Mouse (Mus musculus): ENCODE results near the gene Csf2rb2. TPM values are rescaled to one million over a fixed set of nuclear protein-coding genes. Genes with fewer than 3 reads are reported as not detected.
"Not testable (repeated sequence)": the region's sequence is repeated elsewhere in the genome, so short reads cannot be mapped to it uniquely, and the experiment has no call there.

The Csf2rb2 gene
- polyA plus RNA-seq (2015; fragmentation: Nextera tagmentation; extraction: Ambion mirVana) = 0.17 and 0.24 TPM in 2 replicates

DNA sequence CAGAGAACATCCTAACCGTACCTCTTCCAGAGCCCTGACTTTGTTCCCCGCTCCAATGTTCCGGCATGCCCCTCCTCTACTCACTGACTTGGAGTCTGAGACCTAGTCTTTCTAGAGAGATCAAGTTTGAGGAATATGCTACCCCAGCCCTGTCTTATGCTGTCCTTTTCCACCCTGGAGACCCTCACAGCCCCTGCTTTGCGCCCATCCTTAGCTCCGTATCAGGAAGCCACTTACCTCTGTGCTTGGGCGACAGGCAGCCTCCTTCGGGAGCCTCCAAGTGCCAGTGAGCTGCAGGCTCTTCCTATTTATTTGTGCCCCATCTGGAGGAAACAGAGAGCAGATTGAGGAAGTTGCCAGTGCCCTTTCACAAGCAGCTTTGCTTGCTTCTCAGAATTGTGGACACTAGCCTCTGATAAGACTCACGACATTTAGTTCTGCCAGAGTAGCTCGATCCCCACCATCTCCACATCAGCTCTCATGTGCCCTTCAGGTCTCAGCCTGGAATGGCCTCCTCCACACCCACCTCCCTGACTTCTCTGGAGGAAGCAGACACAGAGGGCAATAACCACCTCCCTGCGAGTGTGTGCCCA is at the start of gene Csf2rb2:
TSS of gene Csf2rb2 (minus strand) at position 381 of the 593 bp plus-strand sequence.
- Histone ChIP-seq H3K4me3 (ENCODE audit: low read depth, low read length) (no peak within 1 kb of the TSS), H3K9ac (ENCODE audit: low read length) (no peak within 1 kb of the TSS), H3K27ac (replicated peaks) (no peak within 1 kb of the TSS), H3K36me3 (ENCODE audit: control insufficient read depth, insufficient read depth, low read length) (no peaks in the 10 kb centered on the region), H3K4me2 (replicated peaks; ENCODE audit: low read depth) (no peak within 1 kb of the TSS), H3K9me3 (ENCODE audit: control insufficient read depth, low read length) (no peaks in the 10 kb centered on the region), H3K4me1 (replicated peaks; ENCODE audit: control insufficient read depth, insufficient read depth) (no peaks in the 10 kb centered on the region), H3K27me3 (ENCODE audit: control insufficient read depth, insufficient read depth, low read length) (no peaks in the 10 kb centered on the region)
- 79% methylated on average over 10 of the region's 10 CpGs for WGBS
- ATAC-seq (ENCODE audit: low FRiP score, low TSS enrichment) = no peak
- DNase-seq (ENCODE audit: low spot score) = no peak
- TF ChIP-seq EP300 (optimal IDR thresholded peaks at IDR 0.05) = no peak
- no peak for TF ChIP-seq CTCF (IDR thresholded peaks at IDR 0.05; ENCODE audit: low read depth)

DNA sequence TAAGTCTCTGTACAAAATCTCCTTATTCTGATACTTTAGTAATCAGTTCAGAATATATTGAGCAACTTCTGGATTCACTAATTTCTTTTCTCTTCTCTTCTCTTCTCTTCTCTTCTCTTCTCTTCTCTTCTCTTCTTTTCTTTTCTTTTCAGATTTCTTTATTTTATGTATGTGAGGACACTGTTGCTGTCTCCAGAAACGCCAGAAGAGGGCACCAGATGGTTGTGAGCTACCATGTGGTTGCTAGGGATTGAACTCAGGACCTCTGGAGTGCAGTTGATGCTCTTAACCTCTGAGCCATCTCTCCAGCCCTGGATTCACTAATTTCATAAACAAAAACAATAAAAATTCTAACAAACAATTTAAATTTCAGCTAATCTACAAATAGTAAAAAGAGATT is 49.4 kb upstream of the Csf2rb2 start:
- H3K4me2 ChIP-seq (replicated peaks; ENCODE audit: low read depth) = no peak overlapping the region
- DNase-seq (ENCODE audit: low spot score) = peak; percentile 55

DNA sequence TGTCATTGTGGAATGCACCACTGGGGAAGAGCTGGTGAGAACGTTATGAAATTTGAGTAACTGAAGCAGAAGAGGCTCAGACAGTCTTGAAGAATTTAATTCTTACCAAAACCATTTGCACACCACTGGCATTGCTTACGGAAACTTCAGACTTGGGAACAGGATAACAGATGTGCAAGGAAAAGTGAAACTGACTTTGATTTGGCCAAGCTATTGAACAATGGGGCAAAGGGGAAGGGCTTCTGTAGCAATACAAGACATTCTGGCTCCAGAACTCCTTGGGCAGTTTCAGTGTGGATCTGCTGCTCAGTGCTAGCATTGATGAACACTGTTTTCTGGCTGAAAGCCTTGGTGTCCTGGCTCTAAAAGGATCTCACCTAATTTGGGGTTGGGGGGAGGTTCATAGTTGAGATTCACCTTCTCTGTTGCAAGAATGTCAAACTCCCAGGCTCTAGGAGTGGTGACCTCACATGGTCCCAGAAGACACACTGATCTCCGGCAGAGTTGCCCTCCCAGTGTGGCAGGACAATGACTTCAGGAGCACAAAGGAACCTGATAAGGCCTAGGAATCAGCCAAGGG is 46.2 kb upstream of the Csf2rb2 start:
- Histone ChIP-seq H3K27me3 (ENCODE audit: control insufficient read depth, insufficient read depth, low read length) (no peaks in the 10 kb centered on the region), H3K27ac (replicated peaks) (no peak overlapping the region), H3K9me3 (ENCODE audit: control insufficient read depth, low read length) (no peaks in the 10 kb centered on the region), H3K4me3 (ENCODE audit: low read depth, low read length) (no peak overlapping the region), H3K4me2 (replicated peaks; ENCODE audit: low read depth) (no peak overlapping the region), H3K9ac (ENCODE audit: low read length) (no peak overlapping the region), H3K36me3 (ENCODE audit: control insufficient read depth, insufficient read depth, low read length) (no peaks in the 10 kb centered on the region), H3K4me1 (replicated peaks; ENCODE audit: control insufficient read depth, insufficient read depth) (no peaks in the 10 kb centered on the region)
- no peak for ATAC-seq (ENCODE audit: low FRiP score, low TSS enrichment)
- WGBS = 34% methylated on average over 3 of the region's 3 CpGs
- no peak for TF ChIP-seq CTCF (IDR thresholded peaks at IDR 0.05; ENCODE audit: low read depth)
- no peak for TF ChIP-seq EP300 (optimal IDR thresholded peaks at IDR 0.05)
- DNase-seq (ENCODE audit: low spot score) = no peak

More for the DNA sequence above, 49.4 kb upstream of the Csf2rb2 start:
- WGBS = 0% methylated on average over 1 of the region's 1 CpGs
- Histone ChIP-seq H3K4me3 (ENCODE audit: low read depth, low read length) (no peak overlapping the region), H3K27me3 (ENCODE audit: control insufficient read depth, insufficient read depth, low read length) (no peaks in the 10 kb centered on the region), H3K36me3 (ENCODE audit: control insufficient read depth, insufficient read depth, low read length) (no peaks in the 10 kb centered on the region), H3K4me1 (replicated peaks; ENCODE audit: control insufficient read depth, insufficient read depth) (no peaks in the 10 kb centered on the region), H3K27ac (replicated peaks) (no peak overlapping the region), H3K9me3 (ENCODE audit: control insufficient read depth, low read length) (no peaks in the 10 kb centered on the region), H3K9ac (ENCODE audit: low read length) (no peak overlapping the region)
- peak; percentile 83 for TF ChIP-seq CTCF (IDR thresholded peaks at IDR 0.05; ENCODE audit: low read depth)
- TF ChIP-seq EP300 (optimal IDR thresholded peaks at IDR 0.05) = no peak
- no peak for ATAC-seq (ENCODE audit: low FRiP score, low TSS enrichment)

DNA sequence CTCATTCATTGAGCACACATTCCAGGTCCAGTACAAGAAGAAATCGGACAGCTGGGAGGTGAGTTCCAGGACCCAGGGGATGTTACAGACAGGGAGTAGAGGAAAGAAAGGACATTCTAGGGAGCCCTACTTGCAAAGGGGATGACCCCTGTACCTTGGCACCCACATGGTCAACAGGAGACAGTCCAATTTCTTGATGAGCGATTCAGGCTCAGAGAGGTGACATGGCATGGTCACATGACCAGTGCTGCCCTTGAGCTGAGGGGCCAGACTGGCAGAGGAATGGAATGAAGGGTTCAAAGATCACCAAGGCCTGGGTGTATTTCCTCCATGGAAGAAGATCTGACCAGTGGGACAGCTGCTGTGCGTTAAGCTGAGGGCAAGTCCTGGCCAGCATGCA is 39.0 kb upstream of the Csf2rb2 start:
- TF ChIP-seq EP300 (optimal IDR thresholded peaks at IDR 0.05) (no peak), CTCF (IDR thresholded peaks at IDR 0.05; ENCODE audit: low read depth) (no peak)
- 91% methylated on average over 3 of the region's 3 CpGs for WGBS
- Histone ChIP-seq H3K4me3 (ENCODE audit: low read depth, low read length) (no peak overlapping the region), H3K4me1 (replicated peaks; ENCODE audit: control insufficient read depth, insufficient read depth) (no peaks in the 10 kb centered on the region), H3K9ac (ENCODE audit: low read length) (no peak overlapping the region), H3K27ac (replicated peaks) (no peak overlapping the region), H3K4me2 (replicated peaks; ENCODE audit: low read depth) (no peak overlapping the region), H3K27me3 (ENCODE audit: control insufficient read depth, insufficient read depth, low read length) (no peaks in the 10 kb centered on the region), H3K36me3 (ENCODE audit: control insufficient read depth, insufficient read depth, low read length) (no peaks in the 10 kb centered on the region), H3K9me3 (ENCODE audit: control insufficient read depth, low read length) (no peaks in the 10 kb centered on the region)
- no peak for ATAC-seq (ENCODE audit: low FRiP score, low TSS enrichment)
- no peak for DNase-seq (ENCODE audit: low spot score)

DNA sequence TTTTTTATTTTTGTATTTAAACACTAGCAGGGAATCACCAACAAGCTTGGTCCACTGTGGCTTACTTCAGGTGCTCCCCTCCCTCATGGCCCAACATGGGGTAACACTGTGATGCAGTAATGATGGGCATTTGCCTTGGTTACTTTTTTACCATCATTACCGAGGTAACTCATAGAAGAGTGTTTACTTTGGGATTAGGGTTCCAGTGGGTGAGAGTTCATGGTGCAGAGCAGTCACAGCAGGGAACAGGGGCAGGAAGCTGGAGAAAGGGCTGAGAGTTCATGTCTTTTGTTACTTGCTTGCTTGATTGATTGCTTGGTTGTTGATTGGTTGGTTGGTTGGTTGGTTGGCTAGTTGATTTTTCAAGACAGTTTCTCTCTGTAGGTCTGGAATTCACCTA is 38.2 kb upstream of the Csf2rb2 start:
- no peak for DNase-seq (ENCODE audit: low spot score)
- Histone ChIP-seq H3K9me3 (ENCODE audit: control insufficient read depth, low read length) (no peaks in the 10 kb centered on the region), H3K4me2 (replicated peaks; ENCODE audit: low read depth) (no peak overlapping the region), H3K27ac (replicated peaks) (no peak overlapping the region), H3K27me3 (ENCODE audit: control insufficient read depth, insufficient read depth, low read length) (no peaks in the 10 kb centered on the region), H3K4me3 (ENCODE audit: low read depth, low read length) (no peak overlapping the region), H3K36me3 (ENCODE audit: control insufficient read depth, insufficient read depth, low read length) (no peaks in the 10 kb centered on the region), H3K4me1 (replicated peaks; ENCODE audit: control insufficient read depth, insufficient read depth) (no peaks in the 10 kb centered on the region), H3K9ac (ENCODE audit: low read length) (no peak overlapping the region)
- TF ChIP-seq CTCF (IDR thresholded peaks at IDR 0.05; ENCODE audit: low read depth) (no peak), EP300 (optimal IDR thresholded peaks at IDR 0.05) (no peak)
- no peak for ATAC-seq (ENCODE audit: low FRiP score, low TSS enrichment)
- 7% methylated on average over 1 of the region's 1 CpGs for WGBS

DNA sequence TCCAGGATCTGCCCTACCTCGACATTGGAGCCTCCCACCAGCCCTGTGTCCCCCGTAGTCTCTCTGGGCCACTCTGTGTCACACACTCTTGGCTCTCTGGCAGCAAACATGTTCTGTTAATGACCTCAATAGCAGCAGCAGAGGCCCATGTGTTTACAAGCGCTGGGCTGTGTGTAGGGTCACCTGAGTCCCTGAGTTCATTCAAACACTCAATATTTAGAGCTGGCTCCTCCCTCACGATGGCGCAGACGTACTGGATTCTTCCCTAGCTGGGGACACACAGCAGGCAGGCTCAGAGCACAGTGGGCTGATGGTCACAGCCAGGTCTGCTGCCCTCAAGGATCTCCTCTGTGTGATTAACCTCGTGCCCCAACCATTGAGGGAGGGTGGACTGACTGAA is 35.4 kb upstream of the Csf2rb2 start:
- DNase-seq (ENCODE audit: low spot score); H3K27ac ChIP-seq (replicated peaks); H3K36me3 ChIP-seq (ENCODE audit: control insufficient read depth, insufficient read depth, low read length); H3K27me3 ChIP-seq (ENCODE audit: control insufficient read depth, insufficient read depth, low read length); H3K4me2 ChIP-seq (replicated peaks; ENCODE audit: low read depth); H3K4me1 ChIP-seq (replicated peaks; ENCODE audit: control insufficient read depth, insufficient read depth); ATAC-seq (ENCODE audit: low FRiP score, low TSS enrichment); H3K9me3 ChIP-seq (ENCODE audit: control insufficient read depth, low read length); H3K4me3 ChIP-seq (ENCODE audit: low read depth, low read length); H3K9ac ChIP-seq (ENCODE audit: low read length): not testable (repeated sequence)
- 67% methylated on average over 5 of the region's 7 CpGs for WGBS
